Mouse (Mus musculus): ENCODE data around the gene Mtcl1. TPM values are rescaled to one million over a fixed set of nuclear protein-coding genes. Genes with fewer than 3 reads are reported as not detected.

The Mtcl1 gene
- polyA plus RNA-seq, 1 experiment: not detected

DNA sequence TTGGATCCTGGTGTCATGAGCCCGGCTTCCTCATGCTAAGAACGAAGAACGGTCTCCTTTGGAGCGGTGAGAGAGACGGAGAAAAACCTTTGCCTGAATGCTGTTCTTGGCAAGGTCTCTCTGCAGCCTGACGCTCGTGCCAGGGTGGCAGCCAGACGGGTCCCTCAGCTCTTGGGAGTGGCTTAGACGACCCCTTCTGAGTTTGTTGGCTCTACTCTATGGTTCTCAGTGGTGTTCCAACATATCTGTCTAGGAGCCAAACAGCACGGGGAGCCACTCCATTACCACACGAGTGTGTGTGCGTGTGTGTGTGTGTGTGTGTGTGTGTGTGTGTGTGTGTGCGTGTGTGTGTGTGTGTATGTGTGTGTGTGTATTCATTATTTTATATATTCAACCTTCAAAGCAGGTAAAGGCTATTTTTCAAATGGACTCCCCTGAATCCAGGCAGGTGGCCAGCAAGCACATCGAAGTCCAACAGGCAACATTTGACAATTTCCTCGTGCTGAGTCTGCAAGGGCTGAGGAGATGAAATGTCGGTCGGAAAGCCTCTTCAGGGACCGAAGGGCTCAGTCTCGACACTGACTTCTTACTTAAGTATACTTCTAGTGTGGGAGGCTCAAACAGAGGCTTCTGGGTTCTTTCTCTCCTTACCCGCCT is 128.7 kb downstream of the Mtcl1 start:
- H3K27ac ChIP-seq (ENCODE audit: insufficient read depth, low read depth, low read length): no peak overlapping the region
- TF ChIP-seq CTCF (IDR thresholded peaks at IDR 0.05; ENCODE audit: low read depth, low read length) (no peak), POLR2A (IDR thresholded peaks at IDR 0.05; ENCODE audit: borderline replicate concordance, low read depth, low read length) (no peak)
- no peak overlapping the region for H3K4me3 ChIP-seq (ENCODE audit: insufficient read depth, low read length)
- no peaks in the 10 kb centered on the region for H3K4me1 ChIP-seq (ENCODE audit: control insufficient read depth, insufficient read depth, low read length)

DNA sequence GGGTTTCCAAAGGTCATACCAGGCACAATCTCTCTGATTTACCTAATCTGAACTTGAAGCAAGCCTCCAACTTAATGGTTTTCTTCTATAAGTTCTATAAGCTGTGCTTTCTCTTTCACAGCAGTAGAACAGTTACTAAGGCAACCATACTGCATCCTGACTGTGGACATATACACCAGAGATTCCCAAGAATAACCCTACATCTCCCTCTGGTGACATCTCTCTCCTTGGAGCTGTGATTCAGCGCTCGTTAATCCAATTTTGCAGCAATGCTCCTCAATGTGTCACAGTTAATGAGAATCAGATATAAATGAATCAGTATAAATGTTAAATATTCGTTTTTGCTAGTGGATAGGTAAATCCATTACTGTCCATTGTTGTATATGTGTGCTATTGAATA is 131.5 kb downstream of the Mtcl1 start:
- Histone ChIP-seq H3K27ac (ENCODE audit: insufficient read depth, low read depth, low read length) (no peak overlapping the region), H3K4me1 (ENCODE audit: control insufficient read depth, insufficient read depth, low read length) (no peaks in the 10 kb centered on the region), H3K4me3 (ENCODE audit: insufficient read depth, low read length) (no peak overlapping the region)
- TF ChIP-seq CTCF (IDR thresholded peaks at IDR 0.05; ENCODE audit: low read depth, low read length) (no peak), POLR2A (IDR thresholded peaks at IDR 0.05; ENCODE audit: borderline replicate concordance, low read depth, low read length) (no peak)

GRCm38 (mm10) chr17:66317576-66317975 is 132.0 kb downstream of the Mtcl1 start:
- Histone ChIP-seq H3K4me3 (ENCODE audit: insufficient read depth, low read length) (no peak overlapping the region), H3K27ac (ENCODE audit: insufficient read depth, low read depth, low read length) (no peak overlapping the region), H3K4me1 (ENCODE audit: control insufficient read depth, insufficient read depth, low read length) (no peaks in the 10 kb centered on the region)
- TF ChIP-seq POLR2A (IDR thresholded peaks at IDR 0.05; ENCODE audit: borderline replicate concordance, low read depth, low read length) (no peak), CTCF (IDR thresholded peaks at IDR 0.05; ENCODE audit: low read depth, low read length) (no peak)

GRCm38 (mm10) chr17:66317156-66317555 is 132.4 kb downstream of the Mtcl1 start:
- TF ChIP-seq POLR2A (IDR thresholded peaks at IDR 0.05; ENCODE audit: borderline replicate concordance, low read depth, low read length) (no peak), CTCF (IDR thresholded peaks at IDR 0.05; ENCODE audit: low read depth, low read length) (no peak)
- H3K4me3 ChIP-seq (ENCODE audit: insufficient read depth, low read length): no peak overlapping the region
- no peak overlapping the region for H3K27ac ChIP-seq (ENCODE audit: insufficient read depth, low read depth, low read length)
- no peaks in the 10 kb centered on the region for H3K4me1 ChIP-seq (ENCODE audit: control insufficient read depth, insufficient read depth, low read length)

GRCm38 (mm10) chr17:66315451-66315850 is 134.1 kb downstream of the Mtcl1 start:
- TF ChIP-seq POLR2A (IDR thresholded peaks at IDR 0.05; ENCODE audit: borderline replicate concordance, low read depth, low read length): no peak
- TF ChIP-seq CTCF (IDR thresholded peaks at IDR 0.05; ENCODE audit: low read depth, low read length): no peak
- Histone ChIP-seq H3K4me1 (ENCODE audit: control insufficient read depth, insufficient read depth, low read length) (no peaks in the 10 kb centered on the region), H3K4me3 (ENCODE audit: insufficient read depth, low read length) (no peak overlapping the region), H3K27ac (ENCODE audit: insufficient read depth, low read depth, low read length) (no peak overlapping the region)

GRCm38 (mm10) chr17:66314566-66315285 is 134.8 kb downstream of the Mtcl1 start:
- TF ChIP-seq POLR2A (IDR thresholded peaks at IDR 0.05; ENCODE audit: borderline replicate concordance, low read depth, low read length) (no peak), CTCF (IDR thresholded peaks at IDR 0.05; ENCODE audit: low read depth, low read length) (no peak)
- Histone ChIP-seq H3K4me3 (ENCODE audit: insufficient read depth, low read length) (no peak overlapping the region), H3K27ac (ENCODE audit: insufficient read depth, low read depth, low read length) (no peak overlapping the region), H3K4me1 (ENCODE audit: control insufficient read depth, insufficient read depth, low read length) (no peaks in the 10 kb centered on the region)

- H3K4me3 ChIP-seq (ENCODE audit: insufficient read depth, low read length): no peak overlapping the region
- H3K27ac ChIP-seq (ENCODE audit: insufficient read depth, low read depth, low read length): no peak overlapping the region
- TF ChIP-seq CTCF (IDR thresholded peaks at IDR 0.05; ENCODE audit: low read depth, low read length) (no peak), POLR2A (IDR thresholded peaks at IDR 0.05; ENCODE audit: borderline replicate concordance, low read depth, low read length) (no peak)
- H3K4me1 ChIP-seq (ENCODE audit: control insufficient read depth, insufficient read depth, low read length): no peaks in the 10 kb centered on the region
These were observed 147.6 kb downstream of the Mtcl1 start for GRCm38 (mm10) chr17:66301906-66302305.

- TF ChIP-seq POLR2A (IDR thresholded peaks at IDR 0.05; ENCODE audit: borderline replicate concordance, low read depth, low read length): no peak
- no peak for TF ChIP-seq CTCF (IDR thresholded peaks at IDR 0.05; ENCODE audit: low read depth, low read length)
- Histone ChIP-seq H3K27ac (ENCODE audit: insufficient read depth, low read depth, low read length) (no peak overlapping the region), H3K4me3 (ENCODE audit: insufficient read depth, low read length) (no peak overlapping the region), H3K4me1 (ENCODE audit: control insufficient read depth, insufficient read depth, low read length) (no peaks in the 10 kb centered on the region)
These were observed 148.3 kb downstream of the Mtcl1 start for GRCm38 (mm10) chr17:66301267-66301666.

DNA sequence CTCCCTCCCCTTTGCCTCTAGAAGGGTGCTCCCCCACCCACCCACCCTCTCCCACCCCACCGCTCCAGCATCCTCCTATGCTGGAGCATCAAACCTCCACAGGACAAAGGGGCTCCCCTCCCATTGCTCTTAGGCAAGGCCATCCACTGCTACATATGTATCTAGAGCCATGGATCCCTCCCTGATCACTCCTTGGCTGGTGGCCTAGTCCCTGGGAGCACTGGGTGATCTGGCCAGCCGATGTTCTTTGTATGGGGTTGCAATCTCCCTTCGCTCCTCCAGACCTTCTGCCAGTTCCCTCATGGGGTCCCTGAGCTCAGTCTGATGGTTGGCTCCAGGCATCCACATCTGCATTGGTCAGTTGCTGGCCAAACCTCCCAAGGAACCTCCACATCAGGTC is 151.8 kb downstream of the Mtcl1 start:
- no peak overlapping the region for H3K4me3 ChIP-seq (ENCODE audit: insufficient read depth, low read length)
- no peak for TF ChIP-seq CTCF (IDR thresholded peaks at IDR 0.05; ENCODE audit: low read depth, low read length)
- no peaks in the 10 kb centered on the region for H3K4me1 ChIP-seq (ENCODE audit: control insufficient read depth, insufficient read depth, low read length)
- no peak overlapping the region for H3K27ac ChIP-seq (ENCODE audit: insufficient read depth, low read depth, low read length)

DNA sequence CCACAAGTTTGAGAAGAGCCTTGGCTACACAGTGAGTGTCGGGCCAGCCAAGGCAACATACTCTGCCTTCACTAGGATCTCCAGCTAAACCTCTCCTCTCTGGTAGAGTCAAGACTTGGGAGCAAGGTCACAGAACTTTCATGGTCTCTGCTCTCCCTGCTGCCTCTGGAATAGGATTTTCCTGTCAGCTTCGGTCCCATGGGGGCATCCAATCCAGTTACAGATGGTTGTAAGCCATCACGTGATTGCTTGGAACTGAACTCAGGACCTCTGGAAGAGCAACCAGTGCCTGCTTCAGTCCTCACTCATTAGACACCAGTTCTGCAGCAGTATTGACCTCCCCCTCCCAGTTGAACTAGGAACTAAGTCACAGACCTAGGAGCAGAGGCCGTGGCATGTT is 156.0 kb downstream of the Mtcl1 start:
- Histone ChIP-seq H3K4me3 (ENCODE audit: insufficient read depth, low read length) (no peak overlapping the region), H3K4me1 (ENCODE audit: control insufficient read depth, insufficient read depth, low read length) (no peaks in the 10 kb centered on the region), H3K27ac (ENCODE audit: insufficient read depth, low read depth, low read length) (no peak overlapping the region)
- TF ChIP-seq CTCF (IDR thresholded peaks at IDR 0.05; ENCODE audit: low read depth, low read length) (no peak), POLR2A (IDR thresholded peaks at IDR 0.05; ENCODE audit: borderline replicate concordance, low read depth, low read length) (no peak)
